Mouse (Mus musculus): ENCODE data around the gene Dusp10.
A peak's percentile ranks its signal among the peaks of the same experiment; 100 is the strongest.

The Dusp10 gene

GRCm38 (mm10) chr1:184053711-184054110 is 40.6 kb downstream of the Dusp10 start:
- no peak for DNase-seq (ENCODE audit: low spot score)

- DNase-seq (ENCODE audit: low spot score): no peak
Measured at GRCm38 (mm10) chr1:184054176-184054575, 41.1 kb downstream of the Dusp10 start.

GRCm38 (mm10) chr1:184058206-184058605 is 45.1 kb downstream of the Dusp10 start:
- no peak for DNase-seq (ENCODE audit: low spot score)

- DNase-seq (ENCODE audit: low spot score): no peak
Measured at GRCm38 (mm10) chr1:184059814-184060213, 46.7 kb downstream of the Dusp10 start.

GRCm38 (mm10) chr1:184060381-184060780 is 47.3 kb downstream of the Dusp10 start:
- DNase-seq (ENCODE audit: low spot score): no peak

DNA sequence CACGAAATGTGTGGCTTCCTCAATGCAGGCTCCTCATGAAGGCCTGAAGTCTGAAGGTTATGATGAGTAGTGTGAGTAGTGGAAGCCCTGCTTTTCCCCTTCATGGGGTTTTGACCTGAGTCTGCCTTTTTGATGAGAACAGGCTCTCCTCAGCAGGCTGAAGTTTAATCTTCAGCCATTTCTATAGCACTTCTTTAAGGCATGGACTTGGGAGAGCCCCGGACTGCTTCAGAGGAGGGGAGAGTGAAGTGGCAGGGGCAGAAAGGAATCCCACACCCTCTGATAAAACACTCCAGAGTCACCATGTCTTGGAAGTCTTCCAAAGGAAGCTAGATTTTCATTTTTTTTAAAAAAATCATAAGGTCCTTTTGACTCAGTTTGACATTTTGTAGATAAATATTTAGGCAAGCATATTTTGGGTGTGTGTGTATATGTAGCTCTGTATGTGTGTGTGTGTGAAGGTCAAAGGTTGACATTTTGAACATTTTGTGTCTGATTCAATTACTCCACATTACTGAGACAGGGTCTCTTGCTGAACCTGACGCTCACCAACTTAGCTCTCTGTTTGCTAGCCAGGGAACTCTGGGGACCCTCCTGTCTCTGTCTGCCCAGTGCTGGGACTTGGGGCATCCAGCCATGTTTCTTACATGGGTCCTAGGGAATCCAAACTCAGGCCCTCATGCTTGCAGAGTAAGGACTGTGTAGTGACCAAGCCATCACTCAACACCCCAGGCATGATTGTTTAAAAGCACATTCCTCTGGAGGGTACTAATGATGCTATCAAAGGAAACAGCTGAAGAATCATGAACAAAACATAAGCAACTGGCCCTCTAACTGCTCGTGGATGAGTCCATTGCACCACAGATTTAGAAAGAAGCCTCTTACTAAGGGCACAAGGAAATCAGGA is 48.0 kb downstream of the Dusp10 start:
- no peak for DNase-seq (ENCODE audit: low spot score)

- no peak for DNase-seq (ENCODE audit: low spot score)
Measured at GRCm38 (mm10) chr1:184061901-184062300, 48.8 kb downstream of the Dusp10 start.

GRCm38 (mm10) chr1:184064306-184064705 is 51.2 kb downstream of the Dusp10 start:
- DNase-seq (ENCODE audit: low spot score): no peak

GRCm38 (mm10) chr1:184065589-184066361 is 52.7 kb downstream of the Dusp10 start:
- DNase-seq (ENCODE audit: low spot score): no peak

DNA sequence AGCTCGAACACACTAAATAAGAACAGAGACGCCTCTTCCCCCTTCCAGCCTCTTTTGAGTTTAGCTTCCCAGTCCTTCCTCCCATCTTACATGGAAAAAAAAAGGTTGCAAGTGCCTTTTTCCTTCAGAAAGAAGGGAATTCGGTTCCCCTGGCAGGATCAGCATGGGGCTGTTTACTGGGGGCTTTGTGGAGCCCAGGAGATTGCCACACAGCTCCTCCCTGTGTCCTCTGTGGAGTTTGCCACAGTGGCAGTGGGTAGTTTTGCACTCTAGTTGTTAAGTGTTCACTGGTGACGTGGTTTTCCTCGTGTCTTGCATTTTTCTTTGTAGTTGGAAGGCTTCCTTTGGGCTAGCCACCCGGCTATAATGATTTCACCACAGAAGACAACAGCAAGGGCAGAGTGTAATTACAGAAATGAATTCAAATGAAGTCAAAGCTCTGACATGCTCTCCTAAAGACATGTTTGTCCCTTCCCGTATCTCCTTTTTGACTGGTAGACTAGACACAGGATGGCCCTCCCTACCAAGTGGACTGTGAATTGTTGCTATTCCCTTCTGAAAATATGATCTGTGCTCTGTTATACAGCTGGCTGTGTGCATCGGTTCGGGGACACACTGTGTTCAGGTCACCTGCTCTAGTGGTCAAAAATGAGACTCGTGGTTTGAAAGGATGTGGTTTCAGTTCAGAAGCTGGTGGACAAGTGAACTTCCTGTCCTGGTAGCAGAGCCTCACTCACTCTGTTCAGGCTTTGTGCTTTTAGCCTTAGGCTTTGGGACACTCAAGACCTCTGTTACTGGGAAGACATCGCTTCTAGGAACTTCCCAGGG is 53.6 kb downstream of the Dusp10 start:
- DNase-seq (ENCODE audit: low spot score): no peak

DNA sequence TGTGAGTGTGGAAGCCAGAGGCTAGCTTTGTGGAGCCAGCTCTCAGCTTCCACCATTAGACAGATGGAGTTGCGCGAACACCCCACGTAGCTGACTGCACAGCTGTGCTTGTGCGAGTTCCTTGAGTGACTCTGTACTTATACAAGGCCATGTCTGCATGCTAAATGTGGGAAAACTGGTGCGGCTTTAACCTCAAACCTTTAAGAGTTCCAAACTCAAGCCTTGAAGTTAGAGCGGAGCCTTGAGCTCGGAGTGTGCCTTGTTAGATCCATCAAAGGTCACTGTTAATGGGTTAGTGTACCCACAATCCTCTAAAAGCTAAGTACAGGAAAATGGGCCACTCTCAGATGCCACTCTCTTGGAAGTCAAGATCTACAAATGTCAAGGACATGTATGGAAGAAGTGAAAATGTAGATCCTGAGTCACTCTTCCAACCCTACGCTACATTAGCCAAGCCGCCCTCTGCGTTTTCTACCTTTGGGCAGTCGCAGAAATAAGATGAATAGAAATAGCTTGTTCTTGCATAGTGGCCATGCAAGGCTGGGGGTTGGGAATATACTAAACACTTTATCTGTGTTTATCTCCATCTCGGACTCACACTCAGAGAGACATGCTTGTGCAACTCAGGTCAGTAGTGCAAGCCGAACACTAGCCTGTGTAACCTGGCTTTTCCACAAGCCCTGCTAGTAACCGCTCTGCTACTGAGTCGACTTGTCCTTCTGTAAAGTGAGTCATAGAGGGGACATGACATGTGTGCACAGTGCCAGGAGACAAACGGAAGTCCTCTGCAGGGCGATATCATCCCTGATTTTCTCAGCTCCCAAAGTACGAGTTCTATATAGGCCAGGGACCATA is 54.8 kb downstream of the Dusp10 start:
- no peak for DNase-seq (ENCODE audit: low spot score)

GRCm38 (mm10) chr1:184068971-184069370 is 55.9 kb downstream of the Dusp10 start:
- DNase-seq (ENCODE audit: low spot score): no peak

- no peak for DNase-seq (ENCODE audit: low spot score)
Measured at GRCm38 (mm10) chr1:184076065-184076464, 63.0 kb downstream of the Dusp10 start.

DNA sequence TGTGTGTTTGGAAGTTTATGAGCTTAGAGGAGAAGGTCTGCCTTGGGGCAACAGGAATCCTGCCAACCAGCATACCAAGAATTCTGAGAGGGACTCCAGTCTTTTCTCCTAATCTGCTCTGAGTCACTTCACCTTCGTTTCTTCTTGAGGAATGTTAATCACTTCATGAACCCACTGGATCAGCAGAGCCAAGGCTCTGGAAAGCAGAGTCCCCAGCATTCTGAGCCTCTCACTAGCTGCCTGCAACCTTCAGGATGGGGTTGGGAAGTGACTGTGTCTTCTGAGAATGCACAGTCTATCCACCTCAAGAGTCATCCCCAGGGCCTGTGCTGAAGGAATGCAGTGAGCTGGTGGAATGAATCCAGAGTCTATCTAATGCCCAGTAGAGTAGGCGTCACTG is 63.7 kb downstream of the Dusp10 start:
- peak; percentile 20 for DNase-seq (ENCODE audit: low spot score)

DNA sequence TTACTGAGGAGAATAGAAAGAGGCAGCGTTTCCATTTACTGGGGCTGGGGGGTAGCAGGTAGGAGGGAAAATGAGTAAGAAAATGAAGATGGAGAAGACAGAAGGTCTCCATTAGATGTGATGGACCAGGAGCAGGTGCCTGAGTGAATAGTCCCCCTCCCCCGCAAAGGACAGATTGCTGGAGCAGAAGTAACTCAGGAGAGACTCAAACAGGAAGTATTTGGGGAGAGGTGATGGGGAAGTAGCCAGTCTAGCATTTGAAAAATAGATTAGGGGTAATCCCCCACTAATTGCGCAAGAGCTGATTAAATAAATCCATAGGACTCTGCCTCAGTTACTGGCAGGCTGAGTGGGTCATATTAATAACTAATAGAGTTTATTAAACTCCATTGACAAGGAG is 66.2 kb downstream of the Dusp10 start:
- DNase-seq (ENCODE audit: low spot score): no peak

GRCm38 (mm10) chr1:184082661-184083060 is 69.6 kb downstream of the Dusp10 start:
- no peak for DNase-seq (ENCODE audit: low spot score)

- DNase-seq (ENCODE audit: low spot score): peak; percentile 51
Measured at GRCm38 (mm10) chr1:184083166-184083565, 70.1 kb downstream of the Dusp10 start.

- no peak for DNase-seq (ENCODE audit: low spot score)
Measured at GRCm38 (mm10) chr1:184084961-184085360, 71.9 kb downstream of the Dusp10 start.

GRCm38 (mm10) chr1:184090515-184090914 is 77.4 kb downstream of the Dusp10 start:
- DNase-seq (ENCODE audit: low spot score): no peak

GRCm38 (mm10) chr1:184094914-184095313 is 81.8 kb downstream of the Dusp10 start:
- DNase-seq (ENCODE audit: low spot score): no peak

GRCm38 (mm10) chr1:184100414-184100813 is 87.3 kb downstream of the Dusp10 start:
- DNase-seq (ENCODE audit: low spot score): no peak

Data from ovary, adult 18-20 months (tissue).